Mouse (Mus musculus) embryonic facial prominence, embryonic 11.5 days (tissue): Measurements from ENCODE around the gene Kcng3. TPM values are rescaled to one million over a fixed set of nuclear protein-coding genes. Genes with fewer than 3 reads are reported as not detected.

Experiments used
- ATAC-seq: fragments of 200-750 bp; cut with Nextera tagmentation; replicated peaks from 2 replicates; pipeline ENCODE4 v1.8.0; 2017; ENCODE audit warnings: low read depth; ENCODE audit not compliant: insufficient number of reproducible peaks, low FRiP score, low TSS enrichment
- DNase-seq: peaks from one replicate; pipeline ENCODE4 v3.0.0-alpha.2; 2015; ENCODE audit warnings: low spot score
- H3K27ac ChIP-seq: fragments of 300-500 bp; sonication (generic); replicated peaks from 2 replicates; pipeline ENCODE4 v1.5.1; 2014; ENCODE audit warnings: mild to moderate bottlenecking, low read depth, low read length, control low read depth
- H3K27me3 ChIP-seq: fragments of 300-500 bp; sonication (generic); 2 replicates; pipeline ENCODE4 v1.6.1; 2014; ENCODE audit warnings: mild to moderate bottlenecking, low read length, moderate library complexity, mixed read lengths; ENCODE audit not compliant: control insufficient read depth, insufficient read depth
- H3K36me3 ChIP-seq: fragments of 300-500 bp; sonication (generic); replicated peaks from 2 replicates; pipeline ENCODE4 v1.6.1; 2014; ENCODE audit warnings: low read depth, mild to moderate bottlenecking, low read length, moderate library complexity, mixed read lengths; ENCODE audit not compliant: control insufficient read depth, insufficient read depth
- H3K4me1 ChIP-seq: fragments of 300-500 bp; sonication (generic); 2 replicates; pipeline ENCODE4 v1.6.1; 2014; ENCODE audit warnings: low read length, mixed read lengths; ENCODE audit not compliant: control insufficient read depth, insufficient read depth
- H3K4me2 ChIP-seq: fragments of 300-500 bp; sonication (generic); 2 replicates; pipeline ENCODE4 v1.6.1; 2014; ENCODE audit warnings: low read depth, mild to moderate bottlenecking, control low read depth, low read length, moderate library complexity
- H3K4me3 ChIP-seq: fragments of 300-500 bp; sonication (generic); 2 replicates; pipeline ENCODE4 v1.5.1; 2014; ENCODE audit warnings: low read depth, low read length, control low read depth
- H3K9ac ChIP-seq: fragments of 300-500 bp; sonication (generic); replicated peaks from 2 replicates; pipeline ENCODE4 v1.6.1; 2014; ENCODE audit warnings: mild to moderate bottlenecking, control low read depth, low read length
- H3K9me3 ChIP-seq: fragments of 300-500 bp; sonication (generic); replicated peaks from 2 replicates; pipeline ENCODE4 v1.6.1; 2016; ENCODE audit warnings: mild to moderate bottlenecking, low read length, inconsistent platforms, mixed read lengths; ENCODE audit not compliant: control insufficient read depth
- WGBS: fragments of 180-500 bp; shearing (Covaris S2); extraction: QIAGEN DNeasy Blood & Tissue Kit; methylation state at CpG from one replicate; pipeline ENCODE4 v1.1.7; 2014; 5-methylcytosine and 5-hydroxymethylcytosine counted together
- polyA plus RNA-seq: library from polyadenylated mRNA; unstranded; fragments of >200 nt; fragmentation: Nextera tagmentation; extraction: Ambion mirVana; gene quantifications from 2 replicates; pipeline ENCODE4 v1.2.1, GENCODE M21; 2014

Kcng3 gene
- polyA plus RNA-seq, 1 experiment from 2014 or later = not detected

GRCm38 (mm10) chr17:83657375-83657774, 25.7 kb upstream of the Kcng3 start:
- no peaks in the 10 kb centered on the region for H3K4me1 ChIP-seq
- DNase-seq (no peak), ATAC-seq (no peak)
- H3K27ac ChIP-seq = no peak overlapping the region
- no peak overlapping the region for H3K4me2 ChIP-seq
- no peaks in the 10 kb centered on the region for H3K27me3 ChIP-seq
- H3K9ac ChIP-seq = no peak overlapping the region
- no peaks in the 10 kb centered on the region for H3K9me3 ChIP-seq
- WGBS = 57% methylated on average over 9 of the region's 9 CpGs
- no peak overlapping the region for H3K4me3 ChIP-seq
- no peaks in the 10 kb centered on the region for H3K36me3 ChIP-seq

DNA sequence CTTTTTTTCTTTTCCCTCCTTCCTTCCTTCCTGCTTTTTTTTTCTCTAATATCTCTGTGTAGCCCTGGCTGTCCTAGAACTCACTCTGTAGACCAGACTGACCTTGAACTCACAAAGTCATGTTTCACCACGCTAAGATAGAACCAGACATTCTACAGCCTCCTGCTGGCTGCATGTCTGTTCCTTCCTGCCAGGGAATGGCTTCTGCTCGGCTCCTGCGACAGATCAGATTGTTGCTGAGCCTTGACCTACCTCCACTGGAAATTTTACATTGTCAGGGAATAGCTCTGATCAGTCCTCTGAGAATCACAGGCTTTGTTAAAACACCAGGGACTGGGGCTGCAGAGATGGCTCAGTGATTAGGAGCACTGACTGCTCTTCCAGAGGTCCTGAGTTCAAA, 24.0 kb upstream of the Kcng3 start:
- H3K4me3 ChIP-seq = no peak overlapping the region
- DNase-seq = no peak
- no peaks in the 10 kb centered on the region for H3K27me3 ChIP-seq
- 78% methylated on average over 3 of the region's 3 CpGs for WGBS
- H3K4me2 ChIP-seq = no peak overlapping the region
- no peaks in the 10 kb centered on the region for H3K9me3 ChIP-seq
- H3K9ac ChIP-seq = no peak overlapping the region
- no peaks in the 10 kb centered on the region for H3K4me1 ChIP-seq
- H3K27ac ChIP-seq = no peak overlapping the region
- no peak for ATAC-seq
- H3K36me3 ChIP-seq = no peaks in the 10 kb centered on the region

GRCm38 (mm10) chr17:83654651-83655136, 23.0 kb upstream of the Kcng3 start:
- H3K4me2 ChIP-seq = no peak overlapping the region
- H3K4me3 ChIP-seq = no peak overlapping the region
- H3K27ac ChIP-seq = no peak overlapping the region
- H3K36me3 ChIP-seq = no peaks in the 10 kb centered on the region
- no peaks in the 10 kb centered on the region for H3K27me3 ChIP-seq
- ATAC-seq (no peak), DNase-seq (no peak)
- no peaks in the 10 kb centered on the region for H3K4me1 ChIP-seq
- no peak overlapping the region for H3K9ac ChIP-seq
- 61% methylated on average over 13 of the region's 13 CpGs for WGBS
- no peaks in the 10 kb centered on the region for H3K9me3 ChIP-seq

- Histone ChIP-seq H3K4me3 (no peak overlapping the region), H3K27ac (no peak overlapping the region), H3K27me3 (no peaks in the 10 kb centered on the region), H3K9ac (no peak overlapping the region), H3K4me1 (no peaks in the 10 kb centered on the region), H3K4me2 (no peak overlapping the region), H3K9me3 (no peaks in the 10 kb centered on the region), H3K36me3 (no peaks in the 10 kb centered on the region)
- DNase-seq (no peak), ATAC-seq (no peak)
- 93% methylated on average over 3 of the region's 3 CpGs for WGBS
These were observed 21.9 kb upstream of the Kcng3 start for GRCm38 (mm10) chr17:83653635-83654034.

DNA sequence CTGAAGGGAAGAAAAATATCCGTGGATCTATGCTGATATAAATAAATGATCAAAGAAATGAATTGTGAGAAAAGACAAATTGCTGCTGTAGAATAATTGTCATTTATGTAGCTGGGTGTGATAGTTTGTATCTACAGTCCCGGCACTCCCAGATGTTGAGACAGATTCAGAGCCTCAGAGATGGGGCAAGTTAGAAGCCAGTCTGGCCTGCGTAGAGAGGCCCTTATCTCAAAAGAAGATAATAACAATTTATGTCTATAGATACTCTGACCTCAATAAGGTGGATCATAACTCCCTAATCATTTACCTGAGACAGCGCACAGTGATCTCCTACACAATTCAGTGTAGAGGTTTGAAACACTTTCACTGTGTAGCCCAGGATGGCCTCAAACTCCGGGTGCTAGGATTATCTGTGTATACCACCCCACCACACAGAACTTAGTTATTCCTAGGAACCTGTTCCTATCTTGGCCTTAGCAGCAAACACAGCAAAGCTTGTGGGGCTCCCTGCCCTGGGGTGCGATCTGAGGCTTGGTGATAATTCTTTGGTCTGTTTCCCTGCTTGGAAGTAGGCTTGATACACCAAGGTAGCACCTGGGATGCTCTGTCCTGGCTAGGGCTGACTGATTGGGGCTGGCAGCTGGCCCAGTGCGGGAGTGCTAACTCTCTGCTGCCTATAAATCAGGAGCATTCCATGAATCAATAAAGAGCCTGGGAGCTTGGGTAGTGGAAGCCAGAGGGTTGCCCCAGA, 19.4 kb upstream of the Kcng3 start:
- no peak overlapping the region for H3K27ac ChIP-seq
- H3K9me3 ChIP-seq = no peaks in the 10 kb centered on the region
- H3K4me2 ChIP-seq = no peak overlapping the region
- 84% methylated on average over 7 of the region's 7 CpGs for WGBS
- no peak overlapping the region for H3K9ac ChIP-seq
- H3K27me3 ChIP-seq = no peaks in the 10 kb centered on the region
- H3K36me3 ChIP-seq = no peaks in the 10 kb centered on the region
- H3K4me3 ChIP-seq = no peak overlapping the region
- no peak for ATAC-seq
- no peak for DNase-seq
- no peaks in the 10 kb centered on the region for H3K4me1 ChIP-seq

DNA sequence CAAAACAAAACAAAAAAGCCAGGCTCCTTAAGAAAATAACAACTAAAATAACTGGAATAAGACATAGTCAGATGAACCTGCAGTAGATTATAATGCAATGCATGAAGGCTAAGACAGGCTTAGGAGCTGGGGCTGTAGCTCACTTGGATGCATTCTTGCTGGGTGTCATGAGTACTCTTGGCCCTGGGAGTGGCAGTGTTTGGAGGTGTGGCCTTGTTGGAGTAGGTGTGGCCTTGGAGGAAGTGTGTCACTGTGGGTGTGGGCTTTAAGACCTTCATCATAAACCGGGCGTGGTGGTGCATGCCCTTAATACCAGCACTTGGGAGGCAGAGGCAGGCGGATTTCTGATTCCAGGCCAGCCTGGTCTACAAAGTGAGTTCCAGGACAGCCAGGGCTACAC, 18.3 kb upstream of the Kcng3 start:
- no peaks in the 10 kb centered on the region for H3K9me3 ChIP-seq
- ATAC-seq (no peak), DNase-seq (no peak)
- 94% methylated on average over 3 of the region's 3 CpGs for WGBS
- H3K27ac ChIP-seq = no peak overlapping the region
- no peak overlapping the region for H3K4me2 ChIP-seq
- no peak overlapping the region for H3K4me3 ChIP-seq
- no peak overlapping the region for H3K9ac ChIP-seq
- no peaks in the 10 kb centered on the region for H3K4me1 ChIP-seq
- no peaks in the 10 kb centered on the region for H3K36me3 ChIP-seq
- H3K27me3 ChIP-seq = no peaks in the 10 kb centered on the region

DNA sequence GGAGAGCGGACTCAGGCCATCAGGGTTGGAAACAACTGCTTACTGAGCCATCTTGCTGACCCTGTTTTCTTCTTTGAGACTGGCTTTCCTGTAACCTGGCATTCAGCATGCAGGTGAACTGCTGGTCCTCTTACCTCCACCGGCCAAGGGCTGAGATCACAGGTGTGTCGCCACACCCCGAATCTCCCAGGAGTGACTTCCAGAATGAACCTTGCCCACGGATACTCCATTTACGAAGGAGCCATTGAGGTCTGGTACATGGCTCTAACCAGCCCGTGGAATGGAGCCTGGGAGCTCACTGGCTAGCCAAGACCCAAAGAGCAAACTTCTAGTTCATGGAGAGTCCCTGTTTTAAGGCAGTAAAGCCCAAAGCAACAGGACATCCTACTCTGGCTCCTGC, 15.7 kb upstream of the Kcng3 start:
- Histone ChIP-seq H3K4me1 (no peaks in the 10 kb centered on the region), H3K9ac (no peak overlapping the region), H3K4me3 (no peak overlapping the region), H3K27ac (no peak overlapping the region), H3K36me3 (no peaks in the 10 kb centered on the region), H3K9me3 (no peaks in the 10 kb centered on the region), H3K27me3 (no peaks in the 10 kb centered on the region), H3K4me2 (no peak overlapping the region)
- WGBS = 91% methylated on average over 7 of the region's 7 CpGs
- DNase-seq (no peak), ATAC-seq (no peak)

DNA sequence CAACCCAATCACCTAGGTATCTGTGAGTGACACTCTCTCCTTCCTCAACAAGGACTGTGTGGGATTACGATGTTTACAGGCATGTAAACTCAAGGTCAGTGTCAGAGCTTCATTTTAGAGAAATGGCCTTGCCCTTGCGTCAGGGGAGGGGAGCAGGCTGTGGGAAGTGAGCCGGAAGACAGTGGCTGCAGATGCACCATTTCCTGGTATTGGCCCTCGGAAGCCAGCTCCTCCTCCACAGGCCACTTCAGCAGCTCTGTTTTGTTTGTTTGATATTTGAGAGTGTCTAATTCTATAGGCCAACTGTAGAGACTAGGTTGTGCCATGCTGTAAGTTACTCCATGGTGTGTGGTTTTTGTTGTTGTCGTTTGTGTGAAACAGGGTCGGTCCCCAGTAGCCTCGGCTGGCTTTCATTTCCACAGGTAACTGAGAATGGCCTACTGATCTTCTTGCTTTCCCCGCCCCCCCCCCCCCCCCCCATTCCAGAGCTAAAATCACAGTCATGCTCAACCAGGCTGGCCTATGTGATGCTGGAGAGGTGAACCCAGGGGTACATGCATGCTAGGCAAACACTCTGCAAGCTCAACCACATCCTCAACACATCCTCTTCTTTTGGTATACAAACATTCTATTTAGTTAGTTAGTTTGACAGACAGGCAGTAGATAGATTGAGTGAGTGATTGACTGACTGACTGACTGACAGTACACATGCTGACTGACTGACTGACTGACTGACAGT, 14.9 kb upstream of the Kcng3 start:
- ATAC-seq = no peak
- H3K9ac ChIP-seq = no peak overlapping the region
- H3K27me3 ChIP-seq = no peaks in the 10 kb centered on the region
- H3K4me1 ChIP-seq = no peaks in the 10 kb centered on the region
- 73% methylated on average over 8 of the region's 8 CpGs for WGBS
- no peak for DNase-seq
- H3K27ac ChIP-seq = no peak overlapping the region
- no peaks in the 10 kb centered on the region for H3K9me3 ChIP-seq
- H3K36me3 ChIP-seq = no peaks in the 10 kb centered on the region
- no peak overlapping the region for H3K4me2 ChIP-seq
- H3K4me3 ChIP-seq = no peak overlapping the region
